Mouse (Mus musculus): ENCODE results near the gene Ptms.
A peak's percentile ranks its signal among the peaks of the same experiment; 100 is the strongest.
"Not testable (repeated sequence)": the region's sequence is repeated elsewhere in the genome, so short reads cannot be mapped to it uniquely, and the experiment has no call there.

Gene Ptms

DNA sequence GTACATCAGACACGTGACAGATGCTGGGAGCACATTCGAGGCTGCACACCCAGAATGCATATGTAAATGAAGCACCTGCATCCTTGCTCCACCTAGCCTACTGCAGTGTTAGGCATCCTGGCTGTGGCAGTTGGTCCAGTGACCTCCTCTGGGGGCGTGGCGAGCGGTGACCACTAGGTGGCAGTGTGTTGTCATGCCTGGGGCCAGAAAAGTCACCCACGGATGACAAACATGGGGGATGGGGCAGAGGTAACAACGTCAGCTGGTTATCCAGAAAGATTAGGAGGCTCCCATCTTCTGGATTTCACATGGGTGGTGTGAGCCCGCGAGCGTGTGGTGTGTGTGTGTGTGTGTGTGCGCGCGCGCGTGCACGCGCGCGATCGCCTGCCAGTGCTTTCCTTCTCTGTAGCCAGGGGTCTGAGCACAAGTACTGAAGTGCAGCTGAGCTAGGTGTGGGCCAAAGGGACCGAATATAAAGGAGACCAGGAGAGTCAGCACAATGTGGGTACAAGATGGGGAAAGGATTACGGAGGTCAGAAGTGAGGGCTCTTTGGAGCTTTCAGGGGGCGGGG lies 16.2 kb downstream of the Ptms start:
- DNase-seq: peak; percentile 92 to 97

DNA sequence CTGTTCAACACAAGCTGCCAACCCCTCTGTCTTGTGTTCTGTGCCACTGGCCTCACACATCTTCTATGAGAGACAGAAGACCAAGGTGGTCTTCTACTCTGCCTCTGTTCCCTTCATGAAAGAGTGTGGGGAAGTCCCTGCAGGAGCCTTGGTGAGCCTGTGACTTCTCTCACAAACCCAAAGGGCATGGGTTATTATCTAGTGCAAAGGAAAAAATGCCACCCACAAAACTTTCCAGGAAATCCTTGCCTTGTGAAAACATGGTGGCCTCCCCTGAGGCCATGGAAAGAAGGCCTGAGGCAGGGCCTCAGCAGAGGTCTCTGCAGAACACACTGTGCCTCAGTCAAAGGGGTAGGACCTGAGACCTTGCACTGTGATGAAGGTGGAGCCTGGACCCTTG lies 18.1 kb downstream of the Ptms start:
- no peak for DNase-seq

DNA sequence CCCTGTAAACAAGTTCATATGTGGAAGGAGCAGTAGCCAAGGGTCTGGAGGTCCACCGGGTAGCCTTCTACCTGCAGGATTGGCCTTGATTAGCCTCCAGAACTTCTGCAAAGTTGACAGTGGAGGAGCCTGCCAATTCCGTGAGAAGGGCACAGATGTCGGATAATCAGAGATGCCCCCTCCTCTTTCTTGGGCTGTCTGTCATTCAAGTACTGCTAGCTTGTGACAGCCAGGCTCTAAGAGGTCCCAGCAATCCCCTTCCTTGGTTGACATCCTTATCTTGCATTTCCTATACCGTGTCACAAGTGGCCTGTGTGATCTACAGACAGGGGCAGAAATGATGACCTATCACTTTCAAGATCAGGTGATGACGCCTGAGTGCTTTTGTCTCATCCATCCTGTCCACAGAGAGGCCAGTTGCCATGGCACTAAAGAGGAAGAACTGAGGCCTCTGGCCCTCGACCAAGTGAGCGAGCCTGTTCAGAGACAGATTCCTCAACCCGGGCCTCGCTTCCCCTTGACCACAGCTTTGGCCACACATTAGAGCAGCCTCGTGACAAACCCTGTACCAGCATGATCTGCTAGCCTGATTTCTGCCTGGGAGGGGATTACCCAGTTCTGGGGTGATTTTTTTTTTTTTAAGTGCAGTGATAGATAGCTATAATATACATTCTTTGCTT lies 19.0 kb downstream of the Ptms start:
- DNase-seq: peak; percentile 48 to 61

DNA sequence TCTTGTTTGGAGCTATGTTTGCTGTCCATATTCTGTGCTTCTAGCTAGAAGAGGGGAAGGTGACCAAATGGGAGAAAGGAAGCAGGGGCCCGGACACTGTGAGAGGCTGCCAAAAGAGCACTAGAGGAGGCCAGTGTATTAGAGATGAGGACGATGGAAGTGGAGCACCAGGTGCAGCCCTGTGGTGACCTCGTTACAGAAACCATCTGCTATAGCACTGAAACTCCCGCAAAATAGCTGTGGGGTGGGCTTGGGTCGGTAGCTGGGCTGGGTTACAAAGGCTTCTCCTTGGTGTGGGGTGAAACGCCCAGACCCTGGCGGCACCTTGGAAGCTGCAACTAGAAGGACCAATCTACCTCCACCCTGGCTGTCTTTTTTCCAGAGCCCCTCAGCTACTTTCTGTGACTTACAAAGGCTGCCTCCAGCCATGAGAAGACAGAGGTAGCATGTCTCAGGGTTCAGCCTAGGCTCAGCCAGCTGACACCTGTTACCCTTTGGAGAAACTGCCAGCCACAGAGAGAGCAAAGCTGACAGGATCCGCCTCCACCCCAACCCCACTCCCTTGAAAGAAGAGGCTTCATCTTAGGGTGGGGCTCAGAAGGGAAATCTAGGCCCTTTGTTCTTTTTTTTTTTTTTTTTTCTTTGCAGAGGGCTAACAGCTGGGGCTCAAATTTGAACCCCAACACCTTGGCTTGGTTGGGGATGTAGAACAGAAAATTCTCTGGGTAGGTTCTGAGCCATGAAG lies 19.7 kb downstream of the Ptms start:
- DNase-seq: no peak

DNA sequence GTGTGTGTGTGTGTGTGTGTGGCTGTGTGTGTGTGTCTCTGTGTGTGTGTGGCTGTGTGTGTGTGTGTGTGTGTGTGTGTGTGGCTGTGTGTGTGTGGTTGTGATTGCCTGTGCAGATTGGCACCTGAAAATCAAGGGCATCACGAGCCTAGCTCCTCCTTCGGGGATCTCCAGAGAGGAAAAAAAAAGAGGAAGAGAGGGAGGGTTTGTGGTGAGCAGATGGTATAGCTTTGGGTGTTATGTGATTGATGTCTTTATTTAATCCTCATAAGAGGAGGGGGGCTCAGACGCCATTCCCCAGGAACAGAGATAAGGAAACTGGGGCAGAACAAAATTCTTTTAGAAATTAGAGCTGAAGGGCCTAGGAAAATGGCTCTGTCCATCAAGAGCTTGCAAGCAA lies 21.5 kb downstream of the Ptms start:
- DNase-seq: no peak

DNA sequence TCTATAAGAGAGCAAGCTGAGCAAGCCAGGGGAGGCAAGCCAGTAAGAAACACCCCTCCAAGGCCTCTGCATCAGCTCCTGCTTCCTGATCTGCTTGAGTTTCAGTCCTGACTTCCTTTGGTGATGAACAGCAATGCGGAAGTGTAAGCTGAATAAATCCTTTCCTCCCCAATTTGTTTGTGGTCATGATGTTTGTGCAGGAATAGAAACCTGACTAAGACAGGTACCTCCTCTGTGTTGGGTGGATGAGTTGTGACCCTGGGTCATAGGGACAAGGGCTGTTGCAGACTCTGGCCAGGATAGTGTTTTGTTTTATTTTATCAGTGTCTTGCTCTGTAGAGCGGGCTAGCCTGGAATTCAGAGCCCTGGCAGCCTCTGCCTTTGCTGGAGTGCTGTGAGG lies 25.8 kb downstream of the Ptms start:
- DNase-seq: not testable (repeated sequence)

DNA sequence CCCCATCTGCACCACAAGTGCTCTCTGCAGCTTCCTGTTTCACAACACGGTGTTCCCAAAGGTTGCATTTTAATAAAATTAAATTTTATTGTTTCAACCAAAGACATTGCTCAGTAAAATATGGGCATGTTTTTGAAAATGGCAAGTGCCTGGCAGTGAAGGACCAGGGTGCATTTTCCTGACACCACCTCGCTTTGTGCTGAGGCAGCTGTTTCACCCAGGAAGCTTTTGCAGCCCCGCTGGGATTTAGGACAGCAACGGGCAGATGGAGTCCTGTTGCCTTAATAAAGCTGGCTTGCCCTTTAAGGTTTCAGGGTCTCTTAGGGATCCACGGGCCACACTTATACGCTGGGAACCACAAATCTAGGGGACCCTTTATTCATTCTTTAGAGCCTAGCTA lies 28.9 kb downstream of the Ptms start:
- no peak for DNase-seq

DNA sequence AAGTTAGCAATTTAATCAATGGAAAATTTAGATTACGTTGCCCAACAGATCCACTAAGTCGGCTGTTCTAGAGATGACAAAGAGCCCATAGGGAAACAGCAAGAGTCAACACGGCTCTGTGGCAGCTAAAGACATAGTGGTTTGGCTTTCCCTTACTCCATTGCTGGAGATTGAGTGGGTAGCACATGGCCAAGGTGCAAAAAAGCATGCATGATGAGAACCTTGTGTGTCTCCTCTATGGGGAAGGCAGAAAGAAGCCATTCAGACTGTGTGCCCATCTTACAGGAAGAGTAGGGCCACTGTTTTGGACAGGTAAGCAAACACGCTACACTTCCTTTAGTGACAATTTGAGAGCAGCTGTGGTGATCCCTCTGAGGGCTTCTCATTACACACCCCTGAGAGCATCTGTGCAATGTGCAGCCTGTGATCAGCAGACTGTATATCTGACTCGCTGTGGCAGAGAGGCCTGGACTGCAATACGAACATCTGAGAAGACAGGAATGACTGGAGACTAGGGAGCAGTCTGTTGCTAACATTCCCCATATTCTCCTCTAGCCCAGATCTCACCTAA lies 31.3 kb downstream of the Ptms start:
- no peak for DNase-seq

DNA sequence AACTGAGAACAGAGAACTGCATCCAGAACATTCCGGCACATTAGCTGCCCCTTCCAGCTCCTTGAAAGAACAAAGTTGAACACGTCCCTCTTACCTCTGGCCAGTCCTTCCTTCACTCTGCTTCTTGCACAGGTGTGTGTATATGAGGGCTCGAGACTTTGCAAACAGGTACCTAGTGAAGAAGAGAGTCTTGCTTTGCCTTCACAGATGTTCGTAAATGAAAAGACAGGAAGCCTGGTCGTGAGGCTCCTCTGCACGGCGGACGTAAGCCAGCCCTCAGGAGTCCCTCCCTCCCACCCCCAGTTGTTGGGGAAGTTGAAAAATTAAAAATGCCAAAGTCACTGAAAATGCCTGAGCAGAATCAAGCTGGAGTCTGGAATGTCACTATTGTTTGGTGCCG lies 31.9 kb downstream of the Ptms start, which contains the start of gene Cd4:
Gene Cd4, minus strand, starts transcription at position 236 of the 400 bp plus-strand sequence.
- DNase-seq: no peak

DNA sequence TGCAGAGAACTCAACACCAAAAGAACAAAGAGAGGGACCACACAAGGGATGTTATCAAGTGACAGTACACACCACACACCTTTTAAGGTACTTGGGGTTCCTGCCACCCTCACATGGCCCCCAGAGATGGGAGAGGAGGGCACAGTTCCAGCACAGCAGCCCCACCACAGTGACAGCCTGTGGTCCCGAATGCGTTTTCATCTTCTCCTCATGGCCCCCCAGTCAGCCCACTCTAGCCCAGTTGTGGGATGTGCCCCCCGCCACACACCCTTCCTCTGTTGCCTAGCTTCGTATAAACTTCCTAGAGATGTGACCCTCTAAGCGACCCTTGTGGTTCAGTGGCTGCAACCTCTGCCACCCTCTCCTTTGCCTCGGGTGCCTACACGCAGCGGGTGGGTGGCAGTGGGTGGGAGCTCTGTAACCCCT lies 33.9 kb downstream of the Ptms start:
- no peak for DNase-seq

DNA sequence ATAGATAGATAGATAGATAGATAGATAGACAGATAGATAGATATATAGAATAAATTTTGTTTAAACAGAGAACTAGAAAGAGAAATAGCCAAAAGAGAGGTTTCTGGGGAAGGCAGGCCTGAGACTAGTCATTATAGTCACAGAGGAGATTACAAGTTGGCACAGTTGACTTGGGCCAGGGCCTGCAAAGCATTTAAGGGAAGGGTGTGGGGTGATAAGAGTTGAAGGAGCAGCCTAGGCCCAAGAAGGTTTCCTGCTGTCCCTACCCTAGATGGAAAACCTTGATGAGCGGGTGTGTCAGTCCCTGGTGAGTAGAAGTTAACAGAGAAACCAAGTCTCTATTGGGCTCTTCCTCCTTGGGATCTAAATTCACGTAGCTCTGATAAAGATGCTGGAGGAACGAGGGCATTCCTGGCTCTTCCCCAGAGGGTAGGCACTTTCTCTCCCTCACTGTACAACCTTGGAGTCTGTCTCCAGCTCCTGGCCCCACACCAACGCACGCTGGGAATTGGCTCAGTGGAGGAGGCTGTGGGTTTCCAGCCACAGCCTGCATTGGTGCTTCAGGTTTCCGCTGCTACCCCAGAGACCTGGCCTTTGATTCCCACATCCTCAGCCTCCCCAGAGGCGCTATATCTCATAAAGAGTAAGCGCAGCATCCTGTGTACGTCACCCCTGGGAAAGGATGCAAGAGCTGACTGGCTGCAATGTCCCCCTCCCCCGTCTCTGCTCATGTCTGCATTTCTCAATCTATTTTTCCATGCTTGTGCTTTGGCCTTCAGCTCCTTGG lies 35.0 kb downstream of the Ptms start:
- no peak for DNase-seq

DNA sequence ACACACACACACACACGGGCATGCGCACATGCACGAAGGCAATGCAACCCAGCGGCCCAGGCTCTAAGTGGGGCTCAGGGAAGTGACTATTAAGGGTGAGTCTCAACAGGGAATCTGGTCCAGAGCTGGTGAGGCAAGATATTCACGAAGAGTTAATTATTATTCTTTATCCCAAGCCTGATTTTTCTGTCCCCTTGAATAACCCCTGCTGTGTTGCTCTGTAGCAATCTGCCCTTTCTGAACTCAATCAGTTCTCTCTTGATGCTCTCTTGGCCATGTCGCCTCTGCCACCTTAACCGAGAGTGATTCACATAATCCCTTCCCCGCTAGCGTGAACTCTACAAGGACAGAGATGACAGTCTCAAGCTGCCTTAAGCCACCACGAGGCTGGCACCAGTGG lies 36.6 kb downstream of the Ptms start:
- no peak for DNase-seq

DNA sequence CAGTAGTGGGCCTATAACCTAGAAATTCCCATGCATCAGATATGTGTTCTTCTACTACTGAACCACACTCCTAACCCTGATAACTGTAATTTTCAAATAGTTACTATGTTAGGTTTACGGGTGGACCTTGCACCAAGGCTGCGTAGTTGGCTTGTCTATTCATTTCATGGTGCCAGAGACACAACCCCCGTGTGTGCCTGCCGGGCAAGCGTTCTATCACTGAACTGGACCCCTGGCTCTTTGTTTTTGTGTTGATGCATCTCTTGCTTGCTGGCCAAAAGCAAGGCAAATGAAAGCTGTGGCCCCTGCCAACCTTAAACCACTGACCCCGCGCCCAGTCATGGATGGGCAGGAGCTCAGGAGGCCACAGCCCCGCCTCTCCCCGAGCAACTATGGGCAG lies 38.1 kb downstream of the Ptms start:
- DNase-seq: no peak

DNA sequence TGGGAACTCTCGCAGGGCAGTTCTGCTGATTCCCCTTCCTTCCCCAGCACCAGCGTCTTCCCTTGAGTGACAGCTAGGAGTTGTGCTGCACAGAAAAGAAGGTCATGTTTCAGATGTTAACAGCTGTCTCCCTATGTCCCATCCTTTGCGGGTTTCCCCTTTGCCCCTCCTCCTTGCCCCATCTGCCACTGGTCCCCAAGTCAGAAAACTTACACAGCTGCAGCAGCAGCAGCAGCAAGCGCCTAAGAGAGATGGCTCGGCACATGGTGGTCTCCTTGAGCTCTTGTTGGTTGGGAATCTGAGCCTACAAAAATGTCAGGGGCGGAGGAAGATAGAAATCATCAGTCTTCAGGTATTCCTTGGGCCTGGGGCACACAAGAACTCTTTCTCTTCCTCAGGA lies 40.5 kb downstream of the Ptms start:
- no peak for DNase-seq

DNA sequence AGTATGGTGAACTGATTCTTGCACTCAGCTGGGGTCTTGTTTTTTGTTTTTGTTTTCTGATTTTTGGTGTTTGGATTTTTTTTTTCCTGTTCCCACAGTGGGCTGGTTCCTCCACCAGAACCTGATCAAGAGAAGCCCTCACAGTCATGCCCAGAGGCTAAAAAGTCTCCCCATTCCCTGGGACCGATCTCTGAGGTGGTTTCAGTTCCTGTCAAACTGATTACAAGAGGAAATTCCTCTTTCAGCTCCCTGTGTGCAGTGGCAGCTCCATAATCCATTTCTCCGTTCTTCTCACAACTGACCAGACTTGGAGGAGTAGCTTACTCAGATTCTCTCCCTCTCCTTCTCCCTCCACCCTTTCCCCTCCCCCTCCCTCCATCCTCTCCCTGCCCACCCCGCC lies 45.6 kb downstream of the Ptms start:
- DNase-seq: no peak

DNA sequence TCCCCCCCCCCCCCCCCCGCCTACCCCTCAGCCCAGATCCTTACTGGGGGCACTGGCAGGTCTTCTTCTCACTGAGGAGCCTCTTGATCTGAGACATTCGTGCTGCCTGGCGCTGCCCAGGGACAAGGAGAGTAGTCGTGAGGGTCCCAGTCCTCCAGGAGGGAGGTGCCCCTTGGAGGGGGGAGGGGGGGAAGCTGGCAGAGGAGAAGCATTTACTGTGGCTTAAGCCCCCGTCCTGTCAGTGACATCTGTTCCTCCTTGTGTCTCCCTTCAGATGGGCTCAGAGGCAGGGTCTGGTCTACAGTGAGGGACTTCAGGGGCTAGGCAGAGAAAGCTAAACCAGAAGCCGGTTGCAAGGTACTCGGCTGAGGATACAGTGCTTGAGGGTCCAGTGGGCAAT lies 53.3 kb downstream of the Ptms start:
- DNase-seq: no peak

DNA sequence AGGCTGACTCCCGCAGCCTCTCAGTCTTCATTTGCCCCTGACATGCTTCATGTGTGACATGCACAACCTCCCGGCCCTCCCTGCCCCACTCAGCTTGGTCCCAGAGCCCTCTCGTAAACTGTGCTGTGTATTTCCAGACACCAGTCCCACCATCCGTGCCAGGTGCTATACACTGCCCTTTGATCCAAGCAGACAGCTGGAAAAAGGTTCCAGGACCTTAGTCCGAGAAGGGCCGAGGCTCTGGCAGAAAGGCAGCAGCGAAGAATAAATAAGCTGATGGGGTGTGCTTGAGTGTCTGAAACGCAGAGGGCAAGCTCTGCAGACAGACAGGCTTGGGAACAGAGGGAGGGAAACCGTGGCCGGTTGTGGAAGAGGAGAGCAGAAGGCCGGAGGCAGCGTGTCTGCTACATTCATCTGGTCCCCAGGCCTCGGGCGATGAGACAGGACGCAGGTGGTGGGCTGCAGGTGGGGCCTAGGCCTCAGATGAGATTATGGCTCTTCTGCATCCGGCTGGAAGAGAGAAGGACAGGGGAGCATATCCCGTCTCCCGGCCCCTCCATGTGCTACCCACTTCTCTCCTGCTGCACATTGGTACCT lies 54.0 kb downstream of the Ptms start:
- DNase-seq: no peak
